Mouse (Mus musculus) ES-Bruce4 (cell line): Measurements from ENCODE around the gene Atxn7l1.

Experiments
- EP300 ChIP-seq: IDR thresholded peaks from 2 replicates; pipeline ENCODE4 v1.6.1; 2011; ENCODE audit warnings: low read depth, low read length; ENCODE audit not compliant: insufficient read depth
- POLR2A ChIP-seq: IDR thresholded peaks from one replicate; pipeline ENCODE4 v1.8.1; 2011; ENCODE audit warnings: low read length; ENCODE audit not compliant: insufficient read depth

DNA sequence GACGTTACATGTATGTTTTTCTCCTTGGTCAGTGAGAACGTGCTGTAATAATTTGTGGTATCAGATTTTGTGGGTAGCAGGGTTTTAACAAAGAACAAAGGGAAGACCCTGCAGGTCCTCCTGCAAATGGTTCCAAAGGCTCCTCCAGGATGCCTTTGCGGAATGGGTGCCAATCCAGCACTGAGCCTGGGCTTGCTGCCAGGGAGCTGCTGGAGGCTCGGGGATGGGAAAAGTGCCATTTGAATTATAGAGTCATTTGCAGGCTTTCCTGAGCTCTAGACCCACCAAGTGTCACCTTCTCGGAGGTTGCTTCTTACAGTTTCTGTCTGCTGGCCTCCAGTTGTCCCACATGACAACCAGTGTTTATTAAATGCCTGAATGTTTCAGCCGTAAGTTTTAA is 213.2 kb downstream of the Atxn7l1 start:
- TF ChIP-seq EP300, result no peak
- no peak for TF ChIP-seq POLR2A
